Mouse (Mus musculus) urinary bladder, postnatal 25 days (tissue): ENCODE data around the gene Mov10.
"Not testable (repeated sequence)": the region's sequence is repeated elsewhere in the genome, so short reads cannot be mapped to it uniquely, and the experiment has no call there.

Experiments used
- DNase-seq: peaks from one replicate; pipeline ENCODE4 v3.0.0; 2022; ENCODE audit warnings: low spot score

The Mov10 gene

DNA sequence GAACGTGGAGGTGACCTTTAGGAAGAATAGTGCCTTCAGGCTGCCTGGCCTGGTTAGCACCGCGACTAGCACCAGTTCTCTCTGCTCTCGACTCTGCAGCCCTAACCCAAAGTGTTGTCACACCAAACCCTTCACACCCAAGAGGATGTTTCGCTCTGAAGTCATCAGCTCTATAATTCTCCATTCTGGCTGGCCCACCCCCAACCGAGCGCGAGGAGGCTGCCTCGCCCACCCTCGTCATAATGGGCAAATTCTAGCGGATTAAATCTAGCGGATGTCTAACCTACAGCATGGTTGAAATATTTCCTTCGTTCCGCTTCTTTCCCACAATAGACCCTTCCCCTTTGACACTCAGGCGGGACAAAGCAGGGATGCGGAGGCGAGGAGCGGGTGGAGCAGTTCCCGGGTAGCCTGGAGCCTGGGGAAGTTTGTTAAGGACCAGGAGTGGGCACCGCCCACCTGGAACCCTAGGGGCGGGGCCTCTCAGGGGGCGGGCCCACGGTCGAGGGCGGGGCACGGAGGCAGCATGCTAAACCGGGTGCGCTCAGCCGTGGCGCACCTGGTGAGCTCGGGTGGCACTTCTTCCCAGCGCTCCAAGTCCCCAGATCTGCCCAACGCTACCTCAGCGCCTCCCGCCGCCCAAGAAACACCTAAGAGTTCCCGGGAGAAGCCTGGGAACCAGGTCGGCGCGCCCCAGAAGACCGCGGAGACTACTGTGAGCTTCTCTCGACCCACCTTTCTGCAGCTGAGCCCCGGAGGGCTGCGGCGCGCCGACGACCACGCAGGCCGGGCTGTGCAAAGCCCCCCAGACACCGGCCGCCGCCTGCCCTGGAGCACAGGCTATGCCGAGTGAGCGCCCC, 37.6 kb downstream of the Mov10 start, which contains the start of gene Ppm1j:
Gene Ppm1j (plus strand): TSS at position 496 of the 860 bp plus-strand sequence.
- peak; percentile 69 for DNase-seq

DNA sequence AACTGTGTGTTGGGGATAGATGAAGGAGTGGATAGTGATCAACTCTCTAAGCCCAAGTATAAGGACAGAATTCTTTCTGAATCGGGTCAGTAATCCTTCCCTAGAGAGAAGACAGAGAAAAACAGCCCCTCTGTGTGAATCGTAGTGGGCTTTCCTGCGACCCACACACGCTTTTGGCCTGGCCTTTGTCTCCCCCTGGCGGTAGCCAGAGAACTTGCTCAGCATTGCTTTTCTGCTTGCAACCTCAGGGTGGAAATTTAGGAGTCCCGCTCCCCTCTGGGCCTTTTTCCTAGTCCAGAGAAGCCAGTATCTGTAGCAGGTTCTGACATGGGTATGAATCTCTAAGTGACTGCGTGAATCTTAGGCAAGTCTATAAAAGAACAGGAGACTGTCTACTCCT, 38.4 kb downstream of the Mov10 start:
- peak; percentile 63 for DNase-seq

DNA sequence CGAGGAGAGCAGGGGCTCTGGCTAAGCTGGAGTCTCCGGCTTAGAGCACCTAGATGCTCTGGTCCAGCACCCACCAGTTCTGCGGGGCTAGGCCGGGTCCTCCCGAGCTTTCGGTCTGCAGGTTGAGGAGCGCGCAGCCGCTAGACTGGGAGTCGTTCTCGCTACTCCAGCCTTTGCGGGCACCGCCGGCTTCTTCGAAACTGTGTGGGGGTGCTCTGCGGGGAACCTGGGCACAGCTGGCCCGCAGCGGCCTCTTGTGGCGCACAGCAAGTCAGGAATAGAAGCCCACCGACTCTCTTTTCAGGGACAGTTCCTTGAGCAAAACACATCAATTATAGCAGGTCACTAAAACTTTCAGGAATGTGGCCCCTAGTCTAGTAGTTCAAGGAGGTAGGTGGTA, 41.0 kb downstream of the Mov10 start:
- no peak for DNase-seq

DNA sequence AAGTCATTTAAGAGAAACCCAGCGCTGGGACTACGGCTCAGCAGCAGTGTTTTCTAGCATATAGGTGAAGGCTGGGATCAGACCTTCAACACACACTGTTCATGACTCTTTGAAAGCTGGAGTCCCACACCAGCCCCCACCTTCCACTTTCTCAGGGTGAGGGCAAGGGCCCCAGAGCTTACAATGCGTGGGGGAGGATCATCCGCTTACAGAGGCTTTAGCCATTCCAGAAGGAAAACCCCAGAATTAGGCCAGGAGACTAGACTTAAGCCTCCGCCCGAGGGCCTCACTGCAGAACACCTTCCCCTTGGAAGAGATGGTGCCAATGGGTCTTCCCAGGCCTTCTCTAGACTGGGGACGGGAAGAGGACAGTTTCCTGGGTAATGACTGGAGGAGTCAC, 45.1 kb downstream of the Mov10 start:
- no peak for DNase-seq

DNA sequence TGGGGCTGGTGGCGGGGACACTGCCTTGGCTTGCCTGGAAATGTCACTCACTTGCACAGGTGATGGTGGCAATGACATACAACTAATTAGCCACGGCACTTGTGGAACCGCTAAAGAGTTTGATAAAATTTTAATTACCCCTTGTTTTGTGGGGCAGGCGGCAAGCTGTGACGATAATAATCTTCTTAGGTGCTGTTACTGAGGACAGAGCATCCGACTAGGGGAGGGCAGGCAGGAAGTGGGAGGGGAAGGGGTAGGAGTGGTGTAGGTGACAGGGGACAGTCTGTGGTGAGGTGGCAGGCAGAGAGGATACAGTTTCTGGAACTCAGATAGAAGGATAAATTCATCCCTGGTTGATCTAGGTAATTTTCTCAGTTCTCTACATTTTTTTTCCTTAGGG, 46.9 kb downstream of the Mov10 start:
- DNase-seq, result no peak

DNA sequence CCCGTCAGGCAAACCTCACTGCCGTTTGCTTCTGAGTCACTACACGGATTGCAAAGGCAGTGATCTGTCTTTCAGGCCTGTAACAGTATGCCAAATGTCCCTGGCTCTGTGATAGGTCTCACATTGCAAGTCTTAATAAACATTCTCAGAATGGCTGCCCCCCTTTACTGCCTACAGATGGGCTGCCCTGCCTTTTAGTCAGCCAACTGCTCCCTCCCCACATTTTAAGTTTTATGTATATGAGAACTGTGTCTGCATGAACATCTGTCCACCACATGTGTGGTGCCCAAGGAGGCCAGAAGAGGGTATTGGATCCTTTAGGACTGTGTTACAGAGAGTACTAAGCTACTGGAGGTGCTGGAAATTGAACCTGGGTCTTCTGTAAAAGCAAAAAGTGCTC, 47.4 kb downstream of the Mov10 start:
- DNase-seq, result no peak

DNA sequence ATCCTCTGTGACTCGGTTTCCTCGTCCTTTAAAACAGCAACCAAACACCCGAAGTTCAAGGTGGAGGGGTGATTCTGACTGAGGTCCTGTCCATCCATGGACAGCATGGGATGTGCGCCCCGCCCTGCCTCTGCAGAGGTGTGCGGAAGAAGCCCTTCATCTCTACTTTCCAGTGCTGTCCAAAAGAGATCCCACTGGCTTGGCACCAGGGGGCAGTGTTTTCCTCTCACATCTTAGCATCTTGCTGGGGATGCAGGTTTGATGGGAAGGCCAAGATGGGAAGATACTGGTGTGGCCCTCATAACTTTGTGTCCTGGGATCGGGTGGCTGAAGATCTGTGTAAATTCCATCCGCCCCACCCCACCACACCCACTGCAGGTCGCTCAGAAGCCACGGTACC, 48.3 kb downstream of the Mov10 start:
- DNase-seq, result peak; percentile 48

DNA sequence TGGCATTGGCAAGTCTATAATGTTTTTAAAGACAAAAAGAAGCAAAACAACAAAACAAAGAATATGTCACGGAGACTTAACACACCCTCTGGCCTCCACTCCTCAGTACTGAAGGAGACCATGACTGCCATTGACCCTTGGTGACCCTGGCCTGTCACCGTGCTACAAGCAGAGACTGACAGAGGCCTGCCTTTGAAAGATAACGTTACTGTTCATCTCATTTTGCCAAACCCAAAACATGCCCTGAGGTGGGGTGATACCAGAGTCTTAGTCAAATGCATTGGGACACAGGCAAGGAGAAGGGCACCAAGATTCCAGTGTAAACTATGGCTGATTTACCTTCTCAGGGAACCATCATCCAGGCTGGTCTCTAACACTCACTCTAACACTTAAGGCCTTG, 49.2 kb downstream of the Mov10 start:
- DNase-seq, result no peak

DNA sequence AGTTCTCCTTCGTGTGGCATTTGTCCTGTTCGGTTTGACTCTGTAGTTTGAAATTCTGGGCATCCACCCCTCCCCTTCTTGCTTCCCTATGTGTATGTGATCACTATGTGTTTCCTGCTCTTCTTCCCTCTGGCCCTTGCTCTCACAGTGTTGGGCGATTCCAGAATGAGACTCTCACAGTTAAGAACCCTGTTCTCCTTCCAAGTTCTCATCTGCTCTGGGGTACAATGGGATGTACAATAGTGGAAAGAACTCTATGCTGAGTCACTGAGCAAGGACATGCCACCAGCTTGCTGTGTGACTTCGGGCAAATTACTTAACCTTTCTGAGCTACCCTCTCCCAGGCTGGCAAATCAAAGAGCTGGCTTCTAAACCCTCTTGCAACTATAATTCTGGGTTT, 50.6 kb downstream of the Mov10 start:
- DNase-seq, result no peak

DNA sequence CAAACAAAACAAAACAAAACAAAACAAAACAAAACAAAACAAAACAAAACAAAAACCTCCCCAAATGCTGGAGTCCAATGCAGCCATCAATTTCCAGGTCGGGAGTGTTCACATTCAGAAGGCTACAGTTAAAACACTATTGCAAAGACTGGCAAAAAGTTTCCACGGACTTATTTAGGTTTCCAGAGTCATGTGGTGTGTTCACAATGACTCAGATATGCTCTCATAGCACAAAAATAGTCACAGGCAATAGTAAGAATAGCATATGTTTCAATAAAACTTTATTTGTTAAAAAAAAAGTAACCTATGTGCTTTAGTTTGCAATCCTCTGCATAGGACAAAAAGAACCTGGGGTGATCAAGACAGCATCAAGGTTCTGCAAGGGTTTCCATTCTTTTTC, 51.2 kb downstream of the Mov10 start:
- DNase-seq, result no peak

DNA sequence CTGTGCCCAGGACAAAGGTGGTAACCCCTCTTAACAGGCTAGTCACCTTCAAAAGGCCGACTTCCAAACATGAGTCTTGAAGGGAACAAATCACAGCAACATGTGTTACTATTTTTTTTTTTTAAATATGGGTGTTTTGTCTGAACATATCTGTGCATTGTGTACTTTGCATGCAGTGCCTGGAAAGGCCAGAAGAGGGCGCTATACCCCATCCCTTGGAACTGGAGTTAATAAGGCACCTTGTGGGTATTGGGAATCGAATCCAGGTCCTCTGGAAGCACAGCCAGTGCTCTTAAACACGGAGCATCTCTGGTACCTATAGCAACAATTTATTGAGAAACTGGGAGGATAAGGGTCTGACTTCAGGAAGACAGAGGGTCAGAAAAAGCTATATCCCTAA, 53.3 kb downstream of the Mov10 start:
- no peak for DNase-seq

DNA sequence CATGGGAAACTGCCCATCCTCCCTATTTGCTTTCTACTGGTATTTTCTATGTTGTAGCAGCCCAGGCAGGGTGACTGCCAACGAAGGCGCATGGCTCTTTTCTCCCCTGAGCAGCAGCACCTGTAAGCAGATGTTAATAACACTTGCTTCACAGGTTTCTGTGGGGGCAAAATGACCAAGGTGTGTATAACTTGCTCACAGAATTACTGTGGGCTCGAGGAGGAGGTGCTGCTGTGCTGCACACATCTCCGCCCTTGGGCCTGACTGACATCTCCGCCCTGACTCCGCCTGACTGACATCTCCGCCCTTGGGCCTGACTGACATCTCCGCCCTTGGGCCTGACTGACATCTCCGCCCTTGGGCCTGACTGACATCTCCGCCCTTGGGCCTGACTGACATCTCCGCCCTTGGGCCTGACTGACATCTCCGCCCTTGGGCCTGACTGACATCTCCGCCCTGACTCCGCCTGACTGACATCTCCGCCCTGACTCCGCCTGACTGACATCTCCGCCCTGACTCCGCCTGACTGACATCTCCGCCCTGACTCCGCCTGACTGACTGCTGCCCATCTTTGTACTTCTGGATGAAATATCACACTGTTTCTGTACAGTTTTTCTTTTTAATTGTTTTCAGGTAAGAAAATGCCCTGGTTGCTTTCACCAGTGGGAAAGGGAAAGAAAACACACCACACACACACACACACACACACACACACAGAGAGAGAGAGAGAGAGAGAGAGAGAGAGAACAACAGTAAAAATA, 56.1 kb downstream of the Mov10 start:
- DNase-seq, result not testable (repeated sequence)

DNA sequence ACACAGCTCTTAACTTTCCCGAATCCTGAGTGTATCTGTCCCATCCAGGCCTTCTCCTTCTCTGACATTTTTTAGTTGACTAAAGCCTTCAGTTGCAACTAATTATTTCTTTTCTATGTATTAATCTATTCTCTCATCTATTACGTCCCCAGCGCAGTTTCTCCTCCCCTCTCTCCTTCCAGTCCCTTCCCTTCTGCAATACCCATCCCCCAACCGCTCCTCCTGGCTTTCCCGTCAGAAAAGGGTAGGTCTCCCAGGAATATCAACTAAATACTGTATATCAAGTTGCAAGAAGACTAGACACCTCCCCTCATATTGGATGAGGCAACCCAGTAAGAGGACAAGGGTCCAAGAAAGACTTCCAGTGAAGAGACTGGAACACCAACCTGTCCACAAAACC, 59.5 kb downstream of the Mov10 start:
- no peak for DNase-seq

DNA sequence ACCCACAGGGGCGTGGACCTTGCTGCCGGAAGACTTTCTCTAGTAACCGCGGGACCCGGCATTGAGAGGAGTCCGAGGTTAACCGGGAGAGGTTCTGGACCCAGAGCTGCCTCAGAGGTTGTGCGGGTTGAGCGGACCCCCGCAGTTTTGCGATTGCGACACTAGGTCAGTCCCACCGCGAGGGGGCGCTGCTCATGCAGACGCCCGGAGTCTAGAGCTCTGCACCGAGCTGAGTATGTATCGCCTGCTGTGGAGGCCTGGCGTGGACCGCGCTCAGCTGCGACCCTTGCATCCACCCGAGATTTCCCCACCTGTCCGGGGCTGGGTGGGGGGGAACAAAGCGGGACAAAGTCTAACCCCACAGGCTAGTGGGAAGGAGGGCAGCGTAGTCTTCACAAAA, 60.0 kb downstream of the Mov10 start:
- peak; percentile 71 for DNase-seq

DNA sequence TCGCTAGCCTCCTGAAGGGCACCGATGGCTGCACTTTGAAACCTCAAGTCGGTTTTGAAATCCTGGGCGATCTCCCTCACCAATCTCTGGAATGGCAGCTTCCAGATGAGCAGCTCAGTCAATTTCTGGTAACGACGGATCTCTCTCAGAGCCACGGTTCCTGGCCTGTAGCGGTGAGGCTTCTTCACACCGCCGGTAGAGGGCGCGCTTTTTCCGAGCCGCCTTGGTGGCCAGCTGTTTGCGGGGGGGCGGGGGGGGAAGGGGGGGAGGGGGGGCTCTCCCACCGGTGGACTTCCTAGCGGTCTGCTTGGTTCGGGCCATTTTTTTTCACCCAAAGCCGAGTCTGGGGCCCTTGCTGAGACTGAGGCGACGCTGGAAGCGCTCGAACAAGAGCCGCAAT, 65.5 kb downstream of the Mov10 start:
- peak; percentile 18 for DNase-seq
